Mouse (Mus musculus): ENCODE data around the gene Qars.

The Qars gene

GRCm38 (mm10) chr9:108480813-108481519, 26.5 kb upstream of the Qars start:
- ChIA-PET CTCF (interaction anchor here in 2 of 4 experiments (0.7 to 1.2 kb wide), 2 partner anchors 28 kb away, joined by 3 read pairs; no protein-coding TSS in a partner anchor), POLR2A (interaction anchor here in 3 of 4 experiments (0.6 to 6.6 kb wide), 19 partner anchors 8 to 212 kb away, joined by 3 to 70 read pairs (median 7); partner anchors contain the start of genes Qrich1 (in 3 of the 3), Usp19 (in 3 of the 3), Qars (in 2 of the 3) and Ccdc71 (in 1 of the 3))

GRCm38 (mm10) chr9:108481520-108482210, 25.8 kb upstream of the Qars start:
- ChIA-PET POLR2A (interaction anchor here in 3 of 4 experiments (0.6 to 6.6 kb wide), 13 partner anchors 8 to 176 kb away, joined by 3 to 70 read pairs (median 10); partner anchors contain the start of genes Usp19 (in 3 of the 3), Qars (in 2 of the 3), Qrich1 (in 2 of the 3) and Ccdc71 (in 1 of the 3)), CTCF (no interaction called here)

GRCm38 (mm10) chr9:108483051-108483790, 24.3 kb upstream of the Qars start:
- POLR2A ChIA-PET, result interaction anchor here in 2 of 4 experiments (1.0 to 6.6 kb wide), 4 partner anchors 9 to 222 kb away, joined by 3 to 70 read pairs (median 22); partner anchors contain the start of genes Ccdc71 (in 1 of the 2), Impdh2 (in 1 of the 2), Klhdc8b (in 1 of the 2) and Usp19 (in 1 of the 2)

GRCm38 (mm10) chr9:108484021-108484420, 23.5 kb upstream of the Qars start:
- POLR2A ChIA-PET, result no interaction called here
- CTCF ChIA-PET, result no interaction called here

More at GRCm38 (mm10) chr9:108483051-108483790, 24.3 kb upstream of the Qars start:
- CTCF ChIA-PET, result no interaction called here

GRCm38 (mm10) chr9:108485301-108485875, 22.1 kb upstream of the Qars start:
- CTCF ChIA-PET, result no interaction called here
- POLR2A ChIA-PET, result no interaction called here

GRCm38 (mm10) chr9:108486973-108487530, 20.5 kb upstream of the Qars start:
- POLR2A ChIA-PET, result interaction anchor here in 2 of 4 experiments (1.1 to 1.2 kb wide), 3 partner anchors 21 to 148 kb away, joined by 3 read pairs; partner anchors contain the start of genes Gpx1 (in 1 of the 2) and Qars (in 1 of the 2)
- CTCF ChIA-PET, result no interaction called here

- POLR2A ChIA-PET, result interaction anchor here in 3 of 4 experiments (0.8 to 8.3 kb wide), 10 partner anchors 8 to 36 kb away, joined by 3 to 70 read pairs (median 3); partner anchors contain the start of genes Lamb2 (in 2 of the 3), Qars (in 1 of the 3) and Qrich1 (in 1 of the 3)
These were observed 19.1 kb upstream of the Qars start for GRCm38 (mm10) chr9:108488403-108488802.

GRCm38 (mm10) chr9:108489215-108489614, 18.3 kb upstream of the Qars start:
- ChIA-PET CTCF (interaction anchor here in 1 of 4 experiments (2.8 kb wide), 1 partner anchor 37 kb away, joined by 8 read pairs; no protein-coding TSS in a partner anchor), POLR2A (interaction anchor here in 2 of 4 experiments (0.8 to 8.3 kb wide), 12 partner anchors 9 to 71 kb away, joined by 3 to 70 read pairs (median 8); partner anchors contain the start of genes Lamb2 (in 2 of the 2), Qars (in 2 of the 2), Impdh2 (in 1 of the 2) and Qrich1 (in 1 of the 2))

More at GRCm38 (mm10) chr9:108488403-108488802, 19.1 kb upstream of the Qars start:
- CTCF ChIA-PET, result no interaction called here

- ChIA-PET POLR2A (interaction anchor here (0.7 to 8.3 kb wide), 70 partner anchors 9 to 502 kb away, joined by 3 to 70 read pairs (median 5); partner anchors contain the start of genes Lamb2 (in 4 of the 4), Qars (in 4 of the 4), Qrich1 (in 4 of the 4) and Dalrd3 (in 3 of the 4)), CTCF (interaction anchor here (0.6 to 2.8 kb wide), 11 partner anchors 20 to 364 kb away, joined by 3 to 12 read pairs (median 3); partner anchors contain the start of genes 1700102P08Rik (in 1 of the 4), Ndufaf3 (in 1 of the 4) and Wdr6 (in 1 of the 4))
These were observed 17.6 kb upstream of the Qars start for GRCm38 (mm10) chr9:108489702-108490558.

GRCm38 (mm10) chr9:108490559-108491285, 16.8 kb upstream of the Qars start, which contains the start of gene Usp19:
Gene Usp19, plus strand, starts transcription at chr9:108490602.
- CTCF ChIA-PET, result interaction anchor here in 3 of 4 experiments (0.6 to 2.8 kb wide), 11 partner anchors 9 to 363 kb away, joined by 3 to 9 read pairs (median 3); partner anchors contain the start of genes 1700102P08Rik (in 1 of the 3), Ndufaf3 (in 1 of the 3) and Wdr6 (in 1 of the 3)
- POLR2A ChIA-PET, result interaction anchor here (0.6 to 8.3 kb wide), 70 partner anchors 9 to 501 kb away, joined by 3 to 70 read pairs (median 5); partner anchors contain the start of genes Lamb2 (in 4 of the 4), Qars (in 4 of the 4), Qrich1 (in 4 of the 4) and Dalrd3 (in 3 of the 4)

GRCm38 (mm10) chr9:108491286-108491580, 16.3 kb upstream of the Qars start:
- POLR2A ChIA-PET, result interaction anchor here in 3 of 4 experiments (1.0 to 8.3 kb wide), 15 partner anchors 9 to 180 kb away, joined by 3 to 70 read pairs (median 9); partner anchors contain the start of genes Lamb2 (in 2 of the 3), Qars (in 2 of the 3), Qrich1 (in 2 of the 3) and Ndufaf3 (in 1 of the 3)
- CTCF ChIA-PET, result interaction anchor here in 2 of 4 experiments (1.2 to 2.8 kb wide), 3 partner anchors 8 to 39 kb away, joined by 3 to 8 read pairs (median 3); no protein-coding TSS in a partner anchor

GRCm38 (mm10) chr9:108492043-108492750, 15.3 kb upstream of the Qars start:
- ChIA-PET CTCF (no interaction called here), POLR2A (interaction anchor here in 3 of 4 experiments (0.5 to 8.3 kb wide), 12 partner anchors 8 to 181 kb away, joined by 3 to 70 read pairs (median 5); partner anchors contain the start of genes Qars (in 2 of the 3), Qrich1 (in 2 of the 3) and Lamb2 (in 1 of the 3))

GRCm38 (mm10) chr9:108493246-108493645, 14.3 kb upstream of the Qars start:
- CTCF ChIA-PET, result interaction anchor here in 2 of 4 experiments (0.6 to 0.7 kb wide), 2 partner anchors 32 to 97 kb away, joined by 3 read pairs; no protein-coding TSS in a partner anchor
- POLR2A ChIA-PET, result interaction anchor here in 3 of 4 experiments (0.5 to 8.3 kb wide), 10 partner anchors 11 to 67 kb away, joined by 3 to 70 read pairs (median 6); partner anchors contain the start of genes Qrich1 (in 2 of the 3), Impdh2 (in 1 of the 3), Lamb2 (in 1 of the 3) and Qars (in 1 of the 3)

- ChIA-PET POLR2A (interaction anchor here (0.5 to 8.3 kb wide), 17 partner anchors 10 to 150 kb away, joined by 3 to 70 read pairs (median 5); partner anchors contain the start of genes Qars (in 3 of the 4), Qrich1 (in 3 of the 4), Impdh2 (in 2 of the 4) and Lamb2 (in 2 of the 4)), CTCF (interaction anchor here in 1 of 4 experiments (0.6 kb wide), 1 partner anchor 208 kb away, joined by 3 read pairs; no protein-coding TSS in a partner anchor)
These were observed 13.2 kb upstream of the Qars start for GRCm38 (mm10) chr9:108494146-108494825.

Data from embryonic stem cell, embryonic (primary cell).